Mouse (Mus musculus): Measurements from ENCODE around the gene Egfl7.

- TF ChIP-seq CTCF (IDR thresholded peaks at IDR 0.05; ENCODE audit: borderline replicate concordance, insufficient read depth, low read length), result no peak
- no peak for TF ChIP-seq POLR2A (IDR thresholded peaks at IDR 0.05; ENCODE audit: low read depth, low read length)
Measured at GRCm38 (mm10) chr2:26551446-26551845, 28.4 kb upstream of the Egfl7 start.
